Mouse (Mus musculus) limb, embryonic 11.5 days (tissue): ENCODE results near the gene Pex10. TPM values are rescaled to one million over a fixed set of nuclear protein-coding genes. Genes with fewer than 3 reads are reported as not detected.

Experiments
- ATAC-seq: fragments of 200-750 bp; cut with Nextera tagmentation; 2 replicates; pipeline ENCODE4 v1.8.0; 2017; ENCODE audit warnings: low read depth; ENCODE audit not compliant: insufficient number of reproducible peaks, low FRiP score, low TSS enrichment
- DNase-seq: peaks from one replicate; pipeline ENCODE4 v3.0.0-alpha.2; 2015; ENCODE audit warnings: low spot score
- H3K27ac ChIP-seq: fragments of 300-500 bp; sonication (generic); replicated peaks from 2 replicates; pipeline ENCODE4 v1.5.1; 2014; ENCODE audit warnings: low read depth, mild to moderate bottlenecking, low read length
- H3K27me3 ChIP-seq: fragments of 300-500 bp; sonication (generic); 2 replicates; pipeline ENCODE4 v1.6.1; 2014; ENCODE audit warnings: mild to moderate bottlenecking, low read length, mixed read lengths; ENCODE audit not compliant: control insufficient read depth, insufficient read depth
- H3K36me3 ChIP-seq: fragments of 300-500 bp; sonication (generic); 2 replicates; pipeline ENCODE4 v1.6.1; 2014; ENCODE audit warnings: mild to moderate bottlenecking, low read length, moderate library complexity, mixed read lengths; ENCODE audit not compliant: control insufficient read depth, insufficient read depth
- H3K4me1 ChIP-seq: fragments of 300-500 bp; sonication (generic); 2 replicates; pipeline ENCODE4 v1.6.1; 2014; ENCODE audit warnings: low read length, mixed read lengths; ENCODE audit not compliant: control insufficient read depth, insufficient read depth
- H3K4me2 ChIP-seq: fragments of 300-500 bp; sonication (generic); 2 replicates; pipeline ENCODE4 v1.6.1; 2014; ENCODE audit warnings: low read depth, mild to moderate bottlenecking, moderate library complexity; ENCODE audit not compliant: severe bottlenecking
- H3K4me3 ChIP-seq: fragments of 300-500 bp; sonication (generic); 2 replicates; pipeline ENCODE4 v1.5.1; 2014; ENCODE audit warnings: low read depth, low read length
- H3K9ac ChIP-seq: fragments of 300-500 bp; sonication (generic); 2 replicates; pipeline ENCODE4 v1.6.1; 2014; ENCODE audit warnings: mild to moderate bottlenecking, low read length
- H3K9me3 ChIP-seq: fragments of 300-500 bp; sonication (generic); 2 replicates; pipeline ENCODE4 v1.6.1; 2016; ENCODE audit warnings: low read length; ENCODE audit not compliant: control insufficient read depth
- WGBS: fragments of 180-500 bp; shearing (Covaris S2); extraction: QIAGEN DNeasy Blood & Tissue Kit; methylation state at CpG from one replicate; pipeline ENCODE4 v1.1.7; 2014; 5-methylcytosine and 5-hydroxymethylcytosine counted together
- polyA plus RNA-seq: library from polyadenylated mRNA; unstranded; fragments of >200 nt; fragmentation: Nextera tagmentation; extraction: Ambion mirVana; gene quantifications from 2 replicates; pipeline ENCODE4 v1.2.1, GENCODE M21; 2014

Pex10 gene
- polyA plus RNA-seq, 1 experiment from 2014 or later = 6.5 TPM

DNA sequence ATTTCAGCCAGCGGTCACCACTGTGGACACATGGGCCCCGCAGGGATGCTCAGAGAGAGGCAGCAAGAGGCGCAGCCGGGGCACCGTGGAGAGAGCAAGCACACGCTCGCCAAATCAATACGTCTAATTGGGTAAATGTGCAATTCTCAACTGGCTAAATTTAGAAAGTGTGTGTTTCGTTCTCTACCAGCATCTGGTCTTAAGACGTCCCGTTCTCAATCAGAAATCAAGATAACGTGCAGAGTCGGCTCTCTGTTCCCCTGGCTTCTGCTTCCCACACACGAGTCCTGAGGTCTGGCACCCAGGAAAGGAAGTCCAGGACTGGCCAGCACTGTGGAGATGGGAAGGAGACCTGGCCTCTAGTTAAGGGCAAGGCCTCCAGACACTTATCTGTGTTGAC lies 20.2 kb upstream of the Pex10 start:
- no peak overlapping the region for H3K9ac ChIP-seq
- 81% methylated on average over 14 of the region's 14 CpGs for WGBS
- H3K36me3 ChIP-seq = no peaks in the 10 kb centered on the region
- no peak overlapping the region for H3K27ac ChIP-seq
- no peak for ATAC-seq
- peaks cover 5% of the 10 kb centered on the region; the same call in 1 of the 2 replicates for H3K4me1 ChIP-seq
- H3K4me2 ChIP-seq = no peak overlapping the region
- DNase-seq = no peak
- H3K4me3 ChIP-seq = no peak overlapping the region
- no peaks in the 10 kb centered on the region for H3K9me3 ChIP-seq
- H3K27me3 ChIP-seq = peaks cover 42% of the 10 kb centered on the region

DNA sequence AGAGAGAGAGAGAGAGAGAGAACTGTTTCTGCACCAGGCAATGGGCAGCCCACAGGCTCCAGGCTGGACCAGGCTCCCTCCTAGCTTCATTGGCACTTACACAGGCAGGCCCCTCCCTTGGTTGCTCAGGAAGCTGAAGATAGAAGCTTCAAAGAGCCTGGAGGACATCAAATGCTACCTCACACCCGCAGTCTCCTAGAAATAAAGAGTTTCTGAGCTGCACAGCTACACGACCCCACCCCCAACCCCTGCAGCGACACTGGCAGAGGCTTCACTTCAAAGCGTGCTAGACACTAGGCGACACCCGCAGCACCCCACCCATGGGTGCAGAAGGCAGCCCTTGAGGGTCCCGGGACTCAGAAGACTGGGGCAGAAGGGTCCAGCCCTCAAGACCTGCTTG lies 16.7 kb upstream of the Pex10 start:
- H3K9ac ChIP-seq = no peak overlapping the region
- no peak overlapping the region for H3K4me3 ChIP-seq
- ATAC-seq (no peak), DNase-seq (no peak)
- no peaks in the 10 kb centered on the region for H3K9me3 ChIP-seq
- no peaks in the 10 kb centered on the region for H3K36me3 ChIP-seq
- H3K27me3 ChIP-seq = peaks cover 9% of the 10 kb centered on the region
- H3K4me1 ChIP-seq = no peaks in the 10 kb centered on the region
- no peak overlapping the region for H3K27ac ChIP-seq
- H3K4me2 ChIP-seq = no peak overlapping the region
- 60% methylated on average over 7 of the region's 7 CpGs for WGBS

DNA sequence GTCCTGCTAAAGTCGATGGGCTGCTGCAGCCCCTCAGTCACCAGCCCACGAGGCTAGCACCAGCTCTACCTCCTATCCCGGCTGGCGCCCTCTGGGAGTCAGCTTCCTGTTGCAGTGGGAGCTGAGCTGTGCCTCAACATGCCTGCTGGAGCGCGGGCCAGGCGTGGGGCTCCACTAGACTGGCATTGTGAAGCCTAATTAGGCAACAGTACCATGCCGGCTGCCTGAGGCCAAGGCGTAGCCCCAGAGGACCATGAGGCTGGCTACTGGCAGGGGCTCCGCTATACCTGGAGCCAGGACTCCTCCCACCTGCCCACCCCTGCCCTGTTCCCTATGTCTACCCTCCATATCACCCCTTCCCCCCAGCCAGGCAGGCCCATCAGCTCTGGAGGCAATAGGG lies 10.1 kb upstream of the Pex10 start, which contains the start of gene Plch2:
Plch2 (minus strand) TSS at position 61 of the 400 bp plus-strand sequence.
- WGBS = 71% methylated on average over 10 of the region's 10 CpGs
- Histone ChIP-seq H3K27me3 (no peaks in the 10 kb centered on the region), H3K4me1 (no peaks in the 10 kb centered on the region), H3K4me3 (no peak within 1 kb of the TSS), H3K36me3 (no peaks in the 10 kb centered on the region), H3K27ac (no peak within 1 kb of the TSS), H3K9ac (peak within 1 kb of the TSS; percentile 19; the same call in 1 of the 2 replicates), H3K9me3 (no peaks in the 10 kb centered on the region), H3K4me2 (no peak within 1 kb of the TSS)
- no peak for DNase-seq
- ATAC-seq = no peak

DNA sequence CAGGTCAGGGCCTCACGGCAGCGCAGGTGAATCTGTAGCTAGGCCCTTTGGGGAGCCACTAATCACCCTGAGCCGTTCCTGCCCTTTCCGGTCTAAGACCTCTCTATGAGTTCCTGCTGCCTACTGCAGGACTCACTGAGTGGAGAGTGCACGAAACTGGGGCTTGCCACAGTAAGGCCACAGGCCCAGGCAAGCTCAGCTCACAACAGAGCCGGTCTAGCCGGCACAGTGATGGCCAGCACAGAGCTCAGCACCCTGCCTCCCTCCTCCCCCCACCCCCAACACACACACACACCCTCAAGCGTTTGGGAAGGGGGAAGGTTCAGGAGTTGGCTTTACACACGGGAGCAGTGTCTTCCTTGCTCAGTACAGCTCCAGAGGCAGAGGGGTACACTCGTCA lies 8.5 kb upstream of the Pex10 start:
- H3K4me1 ChIP-seq = no peaks in the 10 kb centered on the region
- DNase-seq (no peak), ATAC-seq (no peak)
- WGBS = 38% methylated on average over 10 of the region's 10 CpGs
- no peaks in the 10 kb centered on the region for H3K36me3 ChIP-seq
- no peak overlapping the region for H3K27ac ChIP-seq
- no peaks in the 10 kb centered on the region for H3K9me3 ChIP-seq
- no peak overlapping the region for H3K4me2 ChIP-seq
- H3K27me3 ChIP-seq = no peaks in the 10 kb centered on the region
- H3K9ac ChIP-seq = no peak overlapping the region
- no peak overlapping the region for H3K4me3 ChIP-seq

DNA sequence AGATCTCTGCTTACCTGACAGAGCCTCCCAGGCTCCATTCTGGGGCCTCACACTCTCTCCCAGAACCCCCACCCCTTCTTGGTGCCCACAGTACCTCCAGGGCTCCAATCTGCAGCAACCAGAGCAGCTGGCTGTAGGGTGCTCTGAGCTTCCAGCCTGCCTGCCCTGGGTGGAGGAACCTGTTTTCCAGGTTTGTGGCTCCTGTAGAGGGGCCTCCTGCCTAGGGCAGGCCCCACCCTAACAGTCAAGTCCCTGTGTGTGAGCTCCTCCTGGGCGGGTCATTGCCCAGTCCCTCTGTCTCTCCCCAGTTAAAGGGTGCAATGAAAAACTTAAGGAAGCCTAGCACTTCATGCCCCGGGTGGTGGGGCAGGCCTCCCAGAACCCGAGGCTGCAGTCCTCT lies 2.9 kb upstream of the Pex10 start:
- no peak overlapping the region for H3K4me3 ChIP-seq
- H3K4me1 ChIP-seq = peaks cover 10% of the 10 kb centered on the region; the same call in 1 of the 2 replicates
- DNase-seq (no peak), ATAC-seq (no peak)
- WGBS = 31% methylated on average over 3 of the region's 3 CpGs
- H3K9ac ChIP-seq = no peak overlapping the region
- H3K27me3 ChIP-seq = no peaks in the 10 kb centered on the region
- H3K4me2 ChIP-seq = no peak overlapping the region
- H3K36me3 ChIP-seq = peaks cover 3% of the 10 kb centered on the region; the same call in 1 of the 2 replicates
- H3K27ac ChIP-seq = no peak overlapping the region
- no peaks in the 10 kb centered on the region for H3K9me3 ChIP-seq

DNA sequence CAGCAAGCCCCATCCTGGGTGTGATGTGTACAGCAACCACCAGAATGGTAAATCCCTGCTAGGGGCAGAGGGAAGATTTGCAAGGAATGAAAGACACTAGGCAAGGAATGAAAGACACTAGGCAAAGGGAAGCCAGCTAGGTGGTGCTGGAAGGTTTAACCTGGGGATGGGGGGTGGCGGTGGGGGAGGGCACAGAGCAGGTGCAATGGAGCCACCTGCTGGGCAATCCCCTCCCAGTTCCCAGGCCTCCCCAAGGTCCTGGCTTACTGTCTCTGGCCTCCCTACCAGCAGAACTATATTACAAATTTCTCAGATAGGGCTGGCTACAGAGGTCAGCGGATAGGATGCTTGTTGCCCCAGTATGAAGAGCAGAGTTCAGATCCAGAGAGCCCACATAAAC lies 2.3 kb upstream of the Pex10 start:
- Histone ChIP-seq H3K4me2 (no peak overlapping the region), H3K36me3 (peaks cover 8% of the 10 kb centered on the region; the same call in 1 of the 2 replicates), H3K27me3 (no peaks in the 10 kb centered on the region), H3K4me1 (peaks cover 10% of the 10 kb centered on the region; the same call in 1 of the 2 replicates), H3K9ac (no peak overlapping the region), H3K27ac (no peak overlapping the region), H3K4me3 (no peak overlapping the region), H3K9me3 (no peaks in the 10 kb centered on the region)
- DNase-seq (no peak), ATAC-seq (no peak)
- WGBS = 59% methylated on average over 2 of the region's 2 CpGs

DNA sequence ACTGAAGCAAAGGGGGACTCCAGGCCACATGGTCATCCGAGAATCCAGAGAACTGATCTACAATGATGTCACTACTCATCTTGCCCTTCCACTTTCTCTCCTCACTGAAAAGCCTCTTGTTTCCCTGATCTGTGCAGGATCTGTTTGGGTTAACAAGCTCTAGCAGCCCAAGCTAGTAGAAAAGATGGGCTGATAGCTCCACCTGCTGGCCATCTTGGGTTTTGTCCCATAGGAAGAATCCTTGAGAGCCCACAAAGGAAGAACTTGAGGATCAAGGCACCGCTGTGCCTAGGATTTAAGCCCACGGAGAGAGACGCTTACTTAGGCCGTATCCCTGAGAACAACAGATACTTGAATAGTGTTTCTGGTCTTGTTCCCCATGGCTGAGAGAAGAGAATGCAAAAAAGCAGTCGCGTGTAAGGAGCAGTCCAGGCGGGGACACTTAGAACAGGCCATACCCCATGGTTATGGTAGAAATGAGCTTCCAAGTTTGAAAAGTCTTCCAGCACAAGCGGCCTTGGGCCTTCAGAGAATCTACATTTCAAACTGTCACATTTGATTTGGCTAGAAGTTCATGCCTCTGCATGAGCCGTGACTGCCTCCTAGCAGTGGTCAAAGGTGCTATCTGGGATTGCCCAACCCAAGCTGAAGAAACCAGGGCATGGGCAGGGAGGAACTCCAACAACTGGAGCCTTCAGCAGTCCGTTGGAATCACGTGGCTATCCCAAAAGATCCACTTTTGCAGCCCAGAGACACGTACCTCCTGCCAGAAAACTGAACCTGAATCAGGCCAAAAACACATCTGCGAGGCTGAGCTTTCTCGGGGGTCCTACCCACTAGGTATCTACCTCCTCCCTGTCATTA lies 614 bp upstream of the Pex10 start:
- peak; percentile 44 for ATAC-seq
- Histone ChIP-seq H3K9me3 (no peaks in the 10 kb centered on the region), H3K4me1 (peaks cover 10% of the 10 kb centered on the region; the same call in 1 of the 2 replicates), H3K36me3 (peaks cover 17% of the 10 kb centered on the region), H3K4me2 (peak overlapping the region; percentile 81), H3K27ac (no peak overlapping the region), H3K27me3 (no peaks in the 10 kb centered on the region), H3K9ac (no peak overlapping the region), H3K4me3 (peak overlapping the region; percentile 62; the same call in 1 of the 2 replicates)
- DNase-seq = peak; percentile 96
- WGBS = 4% methylated on average over 15 of the region's 15 CpGs

DNA sequence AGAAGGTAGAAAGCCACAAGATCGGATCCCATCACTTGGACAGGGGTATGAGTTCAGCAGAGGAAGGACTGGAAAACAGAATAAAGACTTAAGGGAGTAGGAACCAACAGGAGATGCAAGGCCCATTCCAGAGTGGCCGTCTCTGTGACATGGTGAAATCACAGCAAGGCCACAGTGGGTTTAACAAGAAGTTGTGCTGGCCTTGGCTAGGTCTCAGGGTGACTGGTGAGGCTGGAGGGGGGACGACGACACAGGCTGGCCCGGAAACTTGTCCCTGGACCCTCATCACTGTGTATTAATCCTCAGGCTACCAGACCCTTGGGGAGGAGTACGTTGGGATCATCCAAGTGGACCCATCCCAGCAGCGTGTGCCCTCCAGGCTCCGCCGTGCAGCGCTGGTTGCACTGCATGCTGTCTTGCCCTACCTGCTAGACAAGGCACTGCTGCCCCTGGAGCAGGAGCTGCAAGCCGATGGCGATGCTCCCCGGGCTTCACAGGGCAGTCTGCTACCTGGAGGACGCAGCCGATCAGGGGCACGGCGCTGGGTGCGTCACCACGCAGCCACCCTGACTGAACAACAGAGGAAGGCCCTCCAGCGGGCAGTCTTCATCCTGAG lies 1.6 kb downstream of the Pex10 start:
- Histone ChIP-seq H3K9me3 (no peaks in the 10 kb centered on the region), H3K9ac (no peak overlapping the region), H3K4me2 (no peak overlapping the region), H3K4me1 (peaks cover 10% of the 10 kb centered on the region; the same call in 1 of the 2 replicates), H3K36me3 (peaks cover 29% of the 10 kb centered on the region), H3K27me3 (no peaks in the 10 kb centered on the region), H3K4me3 (no peak overlapping the region), H3K27ac (no peak overlapping the region)
- WGBS = 95% methylated on average over 20 of the region's 20 CpGs
- DNase-seq (no peak), ATAC-seq (no peak)
